Mouse (Mus musculus): ENCODE measurements around the gene Gfi1b.

DNA sequence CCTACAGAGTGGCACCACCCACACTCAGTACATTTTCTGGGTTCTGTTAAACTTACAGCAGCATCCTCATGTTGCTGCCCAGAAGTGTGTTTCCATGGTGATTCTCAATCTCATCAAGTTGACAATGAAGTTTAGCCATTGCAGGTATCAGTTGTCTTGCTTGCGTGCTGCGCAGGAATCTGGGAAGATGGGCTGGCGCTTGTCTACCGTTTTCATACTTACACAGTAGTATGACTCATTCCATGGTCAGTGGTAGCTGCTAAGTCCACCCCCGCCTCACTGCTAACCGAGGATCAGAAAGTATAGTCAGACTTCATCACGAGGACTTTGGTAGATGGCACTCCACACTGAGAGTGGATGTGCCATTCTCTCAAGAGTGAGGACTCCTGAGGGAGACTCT lies 31.6 kb upstream of the Gfi1b start:
- TF ChIP-seq CTCF (IDR thresholded peaks at IDR 0.05; ENCODE audit: low read depth), result no peak
- no peak for TF ChIP-seq EP300 (IDR thresholded peaks at IDR 0.05; ENCODE audit: low read depth)
